Mouse (Mus musculus): ENCODE measurements at regions not wholly inside any gene's neighbourhood (a gene's known extent, or its start where the extent isn't known, plus 50 kb on each side); places are given as distances from the start of the nearest gene placed in this dataset.

DNA sequence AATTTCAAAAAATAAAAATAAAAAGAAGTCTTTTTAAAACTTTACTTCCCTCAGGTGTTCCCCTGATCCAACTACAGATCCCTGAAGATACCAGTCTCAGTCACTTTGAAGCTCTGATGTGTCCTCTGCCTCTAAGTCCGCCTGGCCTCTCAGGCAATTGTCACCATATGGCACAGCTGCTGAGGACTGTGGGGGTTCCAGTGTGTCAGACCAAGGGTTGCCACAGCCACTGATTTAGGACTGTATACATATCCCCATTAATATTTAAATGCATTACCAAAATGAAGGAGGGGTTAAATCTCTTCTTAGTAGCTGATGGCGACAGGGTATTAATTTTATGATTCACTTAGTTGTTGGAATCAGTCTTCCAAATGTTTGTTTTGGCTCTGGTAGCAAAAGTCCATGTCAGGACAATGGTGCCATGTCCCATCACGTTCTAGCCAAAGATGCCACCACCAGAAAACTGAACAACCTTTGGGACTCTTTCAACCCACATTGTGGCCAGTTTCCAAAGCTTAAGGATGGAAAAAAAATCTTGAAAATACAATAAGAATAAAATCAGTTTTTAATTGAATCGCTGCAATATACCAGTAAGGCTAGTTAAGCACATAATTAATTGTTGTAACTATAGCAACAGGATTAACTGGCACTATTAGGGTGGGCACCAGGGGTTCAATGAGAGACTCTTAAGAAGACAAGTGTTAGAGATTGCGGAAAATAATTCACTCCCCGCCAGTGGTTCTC, 62.5 kb downstream of the Arrdc4 start:
- in situ Hi-C loops (cut with MboI, MseI) = no loop called here

DNA sequence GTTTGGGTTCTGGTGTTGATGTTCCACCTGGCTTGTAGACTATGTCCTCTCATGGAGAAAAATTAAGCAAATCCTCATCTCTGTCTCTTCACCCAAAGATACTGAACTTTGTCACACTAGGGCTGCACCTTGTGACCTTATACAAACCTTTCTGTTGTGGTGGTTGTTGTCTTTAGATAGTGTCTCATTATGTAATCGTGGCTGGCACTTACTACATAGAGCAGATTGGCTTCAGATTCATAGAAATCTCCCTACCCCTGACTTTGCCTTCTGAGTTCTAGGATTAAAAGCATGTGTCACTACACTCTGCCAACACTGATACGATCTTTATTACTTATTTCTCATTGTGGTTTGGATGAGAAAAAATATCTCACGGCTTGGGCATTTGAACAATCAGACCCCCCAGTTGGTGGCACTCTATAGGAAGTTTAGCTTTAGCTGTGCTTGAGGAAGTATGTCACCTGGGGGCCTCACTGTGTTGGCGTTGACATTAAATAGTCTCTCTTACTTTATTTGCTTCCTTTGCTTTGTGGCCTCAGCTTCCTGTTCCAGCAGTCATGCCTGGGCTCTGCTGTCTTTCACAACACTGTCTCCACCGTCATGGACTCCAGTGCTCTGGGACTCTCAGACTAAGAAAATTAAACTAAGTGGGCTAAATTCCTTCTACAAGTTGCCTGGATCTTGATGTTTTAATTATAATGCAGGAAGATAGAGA, 66.0 kb downstream of the Arrdc4 start:
- in situ Hi-C loops (cut with MboI, MseI) = no loop called here

DNA sequence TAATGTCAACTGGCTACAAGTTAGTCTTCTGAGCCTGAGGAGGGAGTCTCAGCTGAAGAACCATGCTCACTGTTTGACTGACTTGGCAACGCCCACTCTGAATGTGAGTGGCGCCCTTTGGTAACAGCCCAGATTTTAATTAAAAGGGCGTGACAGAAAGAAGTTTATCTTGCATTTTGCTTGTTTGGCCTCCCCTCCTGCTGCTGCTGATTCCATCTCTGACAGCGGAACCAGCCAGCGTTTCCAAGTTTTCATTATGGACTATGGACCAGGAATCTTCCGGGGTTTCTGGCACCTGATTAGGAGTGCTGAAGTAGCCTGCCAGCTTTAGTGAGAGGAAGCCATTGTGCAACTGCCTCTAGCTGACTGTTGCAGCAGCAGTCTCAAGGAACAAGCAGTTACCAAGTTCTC, 66.7 kb downstream of the Arrdc4 start:
- in situ Hi-C loops (cut with MboI, MseI) = no loop called here

DNA sequence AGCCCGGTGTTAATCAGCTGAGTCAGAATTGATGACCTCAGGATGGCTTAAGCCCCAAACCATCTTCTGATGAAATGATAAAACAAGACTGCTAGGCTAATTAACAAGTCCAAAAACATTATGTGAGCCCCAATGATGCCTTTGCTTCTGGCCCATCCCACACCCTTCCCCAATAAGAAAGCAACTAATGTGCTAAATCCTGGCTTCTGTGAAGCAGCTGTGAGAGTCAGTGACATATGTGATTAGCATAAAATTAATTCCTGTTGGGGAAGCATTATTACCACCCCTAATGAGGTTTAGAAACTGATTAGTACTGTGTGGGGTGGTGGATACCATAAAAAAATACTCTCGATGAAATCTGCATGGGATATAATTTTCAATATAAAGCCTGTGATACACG, 69.3 kb downstream of the Arrdc4 start:
- in situ Hi-C loops (cut with MboI, MseI) = no loop called here

DNA sequence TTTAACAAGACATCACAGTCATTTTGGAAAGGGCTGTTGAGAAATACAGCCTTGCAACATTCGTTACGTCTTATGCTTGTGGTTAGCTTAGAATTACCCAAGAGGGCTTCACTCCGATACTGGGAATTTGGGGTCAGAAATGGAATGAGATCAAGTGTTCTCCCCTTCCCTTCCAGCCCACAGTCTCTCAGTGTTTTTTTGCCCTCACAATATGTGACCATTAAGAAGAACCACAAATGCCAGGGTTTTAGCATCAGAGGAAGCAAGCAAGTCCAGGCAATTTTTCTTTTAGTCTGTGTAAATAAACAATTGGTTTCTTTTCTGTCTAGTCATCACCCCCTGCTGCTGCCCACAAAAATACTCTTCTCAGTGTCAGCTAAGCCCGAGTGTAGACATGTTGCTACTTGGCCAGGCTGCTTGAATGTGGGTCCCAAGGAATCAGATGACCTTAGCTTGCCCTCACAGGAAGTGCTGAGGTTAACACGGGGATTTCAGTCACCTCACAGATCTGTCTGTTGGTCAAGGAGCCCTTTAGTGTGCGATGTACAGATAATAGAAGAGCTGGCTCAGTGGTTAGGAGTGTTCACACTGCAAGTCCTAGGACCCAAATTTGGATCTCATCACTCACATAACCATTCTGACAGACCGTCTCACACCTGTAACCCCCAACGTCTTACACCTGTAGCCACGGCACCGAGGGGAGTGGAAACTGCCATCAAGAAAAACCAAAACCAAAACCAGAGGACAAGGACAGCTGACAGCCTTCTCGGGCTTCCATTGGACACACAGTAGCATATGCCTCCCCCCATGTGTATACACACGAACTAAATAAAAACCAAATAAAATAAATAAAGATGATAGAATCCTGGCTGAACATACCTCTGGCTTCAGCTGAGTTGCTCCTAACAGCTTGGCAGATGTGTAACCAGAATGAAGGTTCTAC, 81.0 kb downstream of the Arrdc4 start:
- in situ Hi-C loops (cut with MboI, MseI) = loop anchor here (10.0 kb wide), 1 partner anchor 1493 kb away; no protein-coding TSS in a partner anchor

DNA sequence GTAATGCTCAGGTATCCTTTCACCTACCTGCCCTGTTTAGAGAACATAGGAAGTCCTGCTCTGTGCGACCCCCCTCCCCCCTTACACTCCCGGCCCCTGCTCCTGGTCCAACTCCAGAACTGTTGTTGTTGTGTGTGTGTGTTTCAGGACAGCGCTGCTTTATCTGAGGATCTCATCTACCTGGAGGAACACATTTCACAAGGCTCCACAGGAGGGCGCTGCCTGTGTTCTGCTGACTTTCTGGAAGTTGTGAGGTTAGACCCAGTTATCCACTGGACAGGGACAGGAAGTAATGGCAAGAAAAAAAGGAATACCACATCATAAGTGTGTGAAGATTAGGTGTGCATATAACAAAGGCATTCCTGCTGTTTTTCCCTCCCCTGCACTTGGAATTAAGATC, 81.8 kb downstream of the Arrdc4 start:
- in situ Hi-C loops (cut with MboI, MseI) = loop anchor here (10.0 kb wide), 1 partner anchor 1492 kb away; no protein-coding TSS in a partner anchor

DNA sequence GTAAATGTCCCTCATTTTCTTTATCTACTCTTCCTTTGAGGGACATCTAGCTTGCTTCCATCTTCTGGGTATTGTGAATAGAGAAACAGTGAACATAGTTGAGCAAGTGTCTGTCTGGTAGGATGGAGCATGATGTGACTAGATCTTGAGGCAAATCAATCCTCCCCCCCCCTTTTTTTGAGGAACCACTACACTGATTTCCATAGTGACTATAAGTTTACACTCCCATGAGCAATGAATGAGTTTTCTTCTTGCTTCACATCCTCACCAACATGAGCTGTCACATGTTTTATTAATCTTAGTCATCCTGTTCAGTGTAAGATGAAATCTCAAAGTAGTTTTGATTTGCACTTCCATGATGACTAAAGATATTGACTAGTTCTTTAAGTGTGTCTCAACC, 92.7 kb downstream of the Arrdc4 start:
- in situ Hi-C loops (cut with MboI, MseI) = loop anchor here (5.0 kb wide), 1 partner anchor 96 kb away; no protein-coding TSS in a partner anchor

DNA sequence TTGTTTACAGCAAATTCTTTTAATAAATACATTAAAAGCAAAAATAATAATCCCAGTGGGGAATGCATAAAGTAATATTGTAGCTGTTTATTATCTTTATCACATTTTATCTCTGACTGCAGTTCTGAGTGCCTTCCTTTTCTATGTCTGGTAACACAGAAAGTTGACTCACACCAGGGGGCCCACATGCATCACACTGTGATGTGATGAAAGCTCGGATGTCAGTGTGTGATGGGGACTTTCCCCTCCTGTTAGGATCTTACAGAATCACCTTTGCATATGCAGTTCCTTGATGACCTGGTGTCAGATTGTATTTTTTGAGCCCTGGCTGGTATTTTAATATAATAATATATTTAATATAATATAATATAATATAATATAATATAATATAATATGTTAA, 95.5 kb downstream of the Arrdc4 start:
- in situ Hi-C loops (cut with MboI, MseI) = no loop called here

DNA sequence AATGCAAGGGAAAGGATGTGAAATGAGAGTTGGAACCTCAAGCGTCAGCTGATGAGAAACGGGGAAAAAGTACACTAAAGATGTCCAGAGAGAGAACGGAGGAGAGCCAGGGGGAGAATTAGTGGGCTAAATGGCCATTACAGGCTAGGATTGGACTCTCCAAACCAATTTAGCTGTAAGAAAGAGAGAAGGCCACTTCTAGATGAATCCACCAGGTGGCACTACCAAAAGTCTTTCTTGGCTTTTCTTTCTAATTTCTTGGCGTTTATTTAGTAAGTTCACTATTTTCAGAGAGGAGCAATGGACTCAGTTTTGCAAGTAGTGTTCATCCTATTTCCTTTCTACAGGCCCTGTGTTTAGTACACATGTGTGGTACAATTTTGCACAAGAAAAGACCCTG, 97.6 kb downstream of the Arrdc4 start:
- in situ Hi-C loops (cut with MboI, MseI) = no loop called here

DNA sequence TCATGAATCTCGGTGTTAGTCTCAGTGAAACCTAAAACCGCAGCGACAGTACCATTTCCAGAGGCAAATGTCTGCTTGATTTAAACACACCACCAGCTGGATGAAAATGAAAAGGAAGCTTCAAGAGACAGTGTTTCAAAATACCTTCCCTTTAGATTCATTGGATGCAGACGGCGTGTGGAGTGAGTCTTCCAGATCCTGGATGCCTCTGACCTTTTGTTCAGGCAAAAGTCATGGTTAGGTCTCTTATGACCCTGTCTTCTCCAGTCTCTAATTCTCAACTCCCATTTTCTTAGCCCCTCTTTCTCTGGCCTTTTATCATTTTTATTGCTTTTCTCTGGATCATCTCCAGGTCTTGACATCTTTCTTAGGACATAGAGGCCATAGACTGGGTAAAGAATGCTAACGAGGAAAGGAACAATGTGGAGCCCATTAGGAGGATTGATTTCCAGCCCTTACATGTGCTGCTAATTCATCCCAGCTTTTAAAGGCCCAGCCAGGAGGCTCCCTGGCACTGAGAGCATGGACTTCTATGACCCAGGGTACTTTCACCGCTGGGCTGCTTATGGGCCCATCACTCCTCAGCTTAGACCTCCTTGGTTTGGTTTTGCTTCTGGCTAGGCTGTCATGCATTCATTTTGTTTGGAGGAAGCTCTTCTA, 111.4 kb downstream of the Arrdc4 start:
- in situ Hi-C loops (cut with MboI, MseI) = no loop called here

DNA sequence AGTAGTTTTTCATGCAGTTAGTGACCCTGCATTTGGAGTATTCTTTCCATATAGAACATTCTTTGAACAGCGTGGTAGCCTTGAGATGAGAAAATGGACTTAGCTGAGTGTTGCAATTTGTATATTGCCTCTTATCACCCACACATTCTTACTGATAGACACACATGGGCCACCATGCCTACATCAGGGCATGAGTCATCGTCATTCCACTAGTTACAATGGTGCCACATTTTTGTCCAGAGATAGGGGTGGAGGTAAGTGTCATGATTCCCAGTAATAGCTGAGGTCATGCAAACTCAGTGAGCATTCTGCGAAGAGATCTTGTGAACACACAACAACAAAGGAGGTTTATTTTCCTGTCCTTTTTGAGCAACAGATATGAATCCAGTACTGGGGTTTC, 128.0 kb downstream of the Arrdc4 start:
- in situ Hi-C loops (cut with MboI, MseI) = no loop called here

DNA sequence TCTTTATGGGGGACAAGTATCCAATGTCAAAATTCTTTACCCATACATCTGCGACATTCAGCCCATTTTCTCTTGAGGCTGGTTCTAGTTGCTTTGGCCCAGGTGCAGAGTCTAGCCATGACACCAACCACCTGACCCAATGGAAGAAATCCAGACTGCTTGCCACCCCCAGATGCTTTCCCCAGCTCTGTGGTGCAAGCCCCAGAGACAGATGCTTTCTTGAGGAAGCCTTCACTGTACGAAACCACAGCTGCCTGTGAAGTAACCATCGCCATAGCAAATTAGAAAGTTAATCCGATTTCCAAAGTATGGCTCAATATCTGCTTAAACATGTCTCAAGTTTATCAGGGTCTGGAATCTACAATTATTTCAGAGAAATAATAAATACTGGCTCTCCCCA, 138.5 kb downstream of the Arrdc4 start:
- in situ Hi-C loops (cut with MboI, MseI) = no loop called here

DNA sequence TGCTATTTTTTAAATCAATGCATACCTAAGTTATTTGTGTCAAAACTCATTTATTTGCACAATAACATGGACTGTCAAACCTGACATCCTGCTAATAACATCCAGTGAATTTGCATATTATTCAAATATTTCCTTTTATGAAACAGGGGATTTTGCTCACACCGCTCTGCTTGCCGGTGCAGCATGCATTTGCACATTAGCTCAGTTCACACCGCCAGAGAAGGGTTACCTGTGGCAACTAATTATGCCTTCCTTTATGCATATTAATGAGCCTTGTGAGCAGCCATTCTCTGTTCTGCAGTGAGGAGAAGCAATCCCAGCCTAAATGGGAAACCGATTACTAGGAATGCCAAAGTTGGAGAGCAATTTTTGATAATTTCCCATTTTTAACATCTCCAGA, 141.9 kb downstream of the Arrdc4 start:
- in situ Hi-C loops (cut with MboI, MseI) = no loop called here

DNA sequence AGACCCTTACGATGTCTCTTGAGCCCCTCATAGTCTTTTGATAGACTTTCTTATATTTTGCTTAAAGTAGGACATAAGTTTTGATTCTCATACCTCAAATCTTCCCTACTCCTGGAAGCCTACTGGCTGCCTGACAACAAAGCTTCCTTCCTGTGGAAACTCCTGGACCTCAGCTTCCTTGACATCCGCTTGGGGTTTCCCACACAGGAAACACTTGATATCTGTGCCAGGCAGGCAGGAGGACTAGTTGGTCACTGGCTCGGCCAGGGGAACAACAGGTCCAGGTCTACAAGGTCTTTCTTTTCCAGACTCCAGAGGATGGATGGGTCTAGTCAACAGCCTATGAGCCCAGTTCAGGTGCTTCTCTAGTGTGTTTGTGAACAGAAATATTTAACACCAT, 142.8 kb downstream of the Arrdc4 start:
- in situ Hi-C loops (cut with MboI, MseI) = no loop called here

DNA sequence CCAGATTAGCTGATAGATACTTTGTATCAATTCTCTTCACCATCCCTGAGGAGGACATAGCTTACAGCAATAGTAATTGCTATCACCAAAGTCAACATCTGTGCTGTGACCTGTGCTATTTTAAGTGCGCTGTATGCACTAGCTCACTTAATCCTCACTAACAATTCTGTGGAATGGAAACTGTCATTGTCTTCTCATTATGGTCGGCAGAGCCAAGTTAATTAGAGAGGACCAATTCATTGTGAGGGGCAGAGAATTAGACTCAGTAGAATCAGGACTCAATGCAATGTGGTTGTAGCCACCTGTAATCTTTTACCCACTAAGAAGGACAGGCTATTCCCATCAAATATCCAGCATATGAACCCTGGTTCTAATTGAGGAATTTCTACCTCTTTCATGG, 145.3 kb downstream of the Arrdc4 start:
- in situ Hi-C loops (cut with MboI, MseI) = no loop called here

DNA sequence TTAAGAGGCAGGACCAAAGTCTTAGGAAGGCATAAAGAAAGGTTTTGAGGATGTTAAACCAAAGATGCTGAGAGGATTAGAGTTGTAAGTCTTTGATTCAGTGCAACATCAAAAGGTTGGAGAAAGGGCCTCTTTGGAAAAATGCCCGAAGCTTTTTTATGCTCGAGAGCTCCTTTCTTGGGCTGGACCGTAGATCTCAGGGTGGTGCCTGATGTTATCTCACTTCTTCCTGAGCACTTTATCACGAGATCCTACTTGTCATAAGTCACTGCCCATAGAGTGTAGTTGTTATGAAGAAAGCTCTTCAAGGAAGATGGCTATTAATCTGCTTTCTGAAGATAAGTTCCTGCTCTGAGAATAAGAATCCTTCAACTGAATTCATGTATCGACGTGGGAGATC, 147.0 kb downstream of the Arrdc4 start:
- in situ Hi-C loops (cut with MboI, MseI) = no loop called here

DNA sequence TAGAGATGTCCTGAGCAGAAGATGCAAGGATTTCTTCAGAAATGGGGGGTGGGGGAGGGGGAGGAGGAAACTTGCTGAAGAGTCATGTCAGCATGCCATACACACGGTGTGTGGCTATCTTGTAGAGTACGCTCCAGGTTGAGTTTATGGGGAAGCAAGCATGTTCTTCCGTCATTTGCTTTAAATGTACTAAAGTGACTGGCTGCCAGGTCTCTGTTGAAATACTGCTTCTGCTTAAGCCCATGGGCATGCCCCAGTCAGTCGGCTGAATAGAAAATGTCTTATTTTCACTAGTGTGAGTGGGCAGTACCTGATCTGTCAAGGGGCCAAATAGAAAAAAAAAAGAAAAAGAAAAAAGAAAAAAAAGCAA, 155.0 kb downstream of the Arrdc4 start:
- in situ Hi-C loops (cut with MboI, MseI) = no loop called here

DNA sequence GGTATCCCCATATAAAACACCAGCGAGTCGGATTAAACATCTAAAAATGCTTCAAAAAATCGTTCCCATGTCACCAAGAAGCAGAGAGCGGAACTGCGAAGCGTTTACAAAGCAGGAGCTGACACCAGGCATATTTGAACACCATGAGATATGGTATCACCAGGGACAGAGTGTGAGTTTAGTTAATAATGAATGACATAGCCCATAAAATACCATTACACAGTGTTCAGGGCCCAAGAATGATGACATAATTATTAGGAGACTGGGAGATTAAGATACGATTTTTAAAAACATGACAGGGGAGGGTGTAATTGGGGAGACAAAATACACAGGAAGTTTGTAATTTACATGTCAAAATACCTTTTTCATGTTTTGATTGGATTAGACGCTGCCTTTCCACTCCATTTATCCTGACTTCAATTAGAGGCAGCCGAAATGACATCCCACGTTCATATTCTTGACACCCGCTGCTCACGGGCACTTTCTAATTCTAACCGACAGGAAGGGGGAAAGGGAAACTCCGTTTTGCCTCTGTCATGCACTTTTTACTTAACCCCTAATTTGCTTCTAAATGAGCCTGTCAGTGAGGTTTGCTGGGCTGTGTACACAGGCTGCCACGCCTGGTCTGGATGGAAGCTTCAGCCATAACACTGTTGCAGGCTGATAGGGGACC, 155.6 kb downstream of the Arrdc4 start:
- in situ Hi-C loops (cut with MboI, MseI) = no loop called here

DNA sequence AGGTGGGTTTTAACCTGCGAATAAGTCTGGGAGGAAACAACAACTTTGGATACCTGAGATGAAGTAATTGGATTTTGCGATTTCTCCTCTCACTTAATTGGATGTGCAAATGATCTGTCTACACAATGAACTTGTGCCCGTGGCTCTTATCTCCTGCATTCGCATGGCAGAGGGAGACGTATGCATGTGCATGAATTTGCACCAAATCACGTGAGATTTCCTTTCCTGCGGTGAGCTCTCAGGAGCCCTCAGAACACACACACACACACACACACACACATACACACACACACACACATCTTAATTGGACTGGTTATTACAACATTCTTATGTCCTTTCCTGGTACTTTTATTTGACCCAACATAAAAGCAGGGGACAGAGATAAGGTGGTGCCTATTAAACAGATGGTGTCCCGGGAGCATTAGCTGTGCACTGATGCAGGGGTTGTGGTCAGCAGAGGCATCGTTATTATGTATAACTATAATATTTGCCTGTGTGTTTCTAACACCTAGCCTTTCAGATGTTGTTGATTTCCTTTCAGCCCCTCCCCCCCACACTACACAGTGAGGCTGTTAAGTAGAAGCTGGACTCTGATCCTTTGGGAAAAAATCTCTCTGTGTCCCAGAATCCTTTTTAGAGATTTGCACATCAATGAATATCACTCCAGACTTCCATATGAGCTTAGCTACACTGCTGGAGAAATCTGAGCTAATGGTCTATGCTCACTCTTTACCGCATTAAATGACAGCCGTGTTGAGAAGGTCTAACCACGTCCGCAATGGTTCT, 166.3 kb downstream of the Arrdc4 start:
- in situ Hi-C loops (cut with MboI, MseI) = loop anchor here (5.0 to 10.0 kb wide), 2 partner anchors 208 to 255 kb away; no protein-coding TSS in a partner anchor

DNA sequence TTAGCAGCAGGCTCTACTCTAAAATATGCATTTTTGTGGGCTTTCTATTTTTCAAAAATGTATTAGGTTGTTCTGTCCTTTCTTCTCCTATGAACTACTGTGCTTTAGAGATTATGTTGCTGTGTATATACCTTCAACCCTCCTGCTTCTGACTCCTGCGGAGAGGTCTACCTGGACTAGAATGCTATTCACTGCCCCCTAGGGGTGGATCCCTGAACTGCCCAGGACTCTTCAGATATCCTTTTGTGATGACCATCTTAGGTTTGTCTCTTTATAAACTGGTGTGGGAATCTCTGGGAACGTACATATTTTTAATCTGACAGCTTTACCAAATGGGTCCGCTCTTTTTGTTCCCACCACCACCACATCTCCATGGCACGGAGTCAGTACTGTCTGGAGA, 168.4 kb downstream of the Arrdc4 start:
- in situ Hi-C loops (cut with MboI, MseI) = loop anchor here (5.0 to 10.0 kb wide), 2 partner anchors 206 to 257 kb away; no protein-coding TSS in a partner anchor
